Mouse (Mus musculus): ENCODE data around the gene Uqcr10.

Uqcr10 gene

GRCm38 (mm10) chr11:4671736-4672135, 32.4 kb downstream of the Uqcr10 start:
- no peak for DNase-seq

DNA sequence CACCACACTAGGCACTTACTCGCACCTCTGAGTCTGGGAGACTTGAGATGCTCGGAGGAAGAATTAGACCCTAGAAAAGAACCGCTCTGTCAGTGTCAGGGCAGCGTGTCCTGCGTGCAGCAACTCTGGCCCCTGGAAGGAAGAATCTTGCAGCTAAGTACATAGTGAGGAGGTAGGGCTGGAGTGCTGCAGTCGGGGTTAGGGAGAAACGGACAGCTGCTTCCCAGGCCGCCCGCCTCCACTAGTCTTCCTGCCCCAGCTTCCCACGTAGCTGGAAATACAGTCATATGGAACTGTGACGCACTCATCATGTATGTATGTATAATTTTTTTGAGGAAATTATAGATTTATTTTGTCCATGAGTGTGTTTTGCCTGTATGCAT, 41.7 kb downstream of the Uqcr10 start:
- DNase-seq: no peak

- DNase-seq: no peak
Measured at GRCm38 (mm10) chr11:4661871-4662495, 42.2 kb downstream of the Uqcr10 start.

DNA sequence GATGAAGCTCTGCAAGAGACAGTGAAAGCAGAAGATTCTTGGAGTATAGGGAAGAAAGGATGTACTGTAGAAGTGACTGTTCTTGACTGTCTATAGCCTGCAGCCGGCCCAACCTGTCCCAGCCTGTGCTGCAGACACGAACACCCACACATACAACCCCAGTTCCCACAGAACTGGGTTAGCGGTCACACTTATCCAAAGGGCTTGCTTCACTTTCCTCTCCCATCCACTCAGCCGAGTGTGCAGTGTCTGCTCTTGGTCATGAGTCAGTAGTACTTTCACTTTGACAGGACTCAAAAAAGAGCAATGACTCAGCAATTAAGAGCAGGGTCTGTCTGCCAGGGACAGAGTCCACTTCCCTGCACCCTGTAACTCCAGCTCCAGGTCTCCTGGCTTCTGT, 42.8 kb downstream of the Uqcr10 start:
- peak; percentile 15 for DNase-seq

GRCm38 (mm10) chr11:4660309-4661025, 43.7 kb downstream of the Uqcr10 start:
- no peak for DNase-seq

- DNase-seq: no peak
Measured at GRCm38 (mm10) chr11:4659818-4660217, 44.3 kb downstream of the Uqcr10 start.

All from kidney, adult 11 months (tissue).